ENCODE assay signal across 14 mouse cellular contexts in the genomic region with DNA sequence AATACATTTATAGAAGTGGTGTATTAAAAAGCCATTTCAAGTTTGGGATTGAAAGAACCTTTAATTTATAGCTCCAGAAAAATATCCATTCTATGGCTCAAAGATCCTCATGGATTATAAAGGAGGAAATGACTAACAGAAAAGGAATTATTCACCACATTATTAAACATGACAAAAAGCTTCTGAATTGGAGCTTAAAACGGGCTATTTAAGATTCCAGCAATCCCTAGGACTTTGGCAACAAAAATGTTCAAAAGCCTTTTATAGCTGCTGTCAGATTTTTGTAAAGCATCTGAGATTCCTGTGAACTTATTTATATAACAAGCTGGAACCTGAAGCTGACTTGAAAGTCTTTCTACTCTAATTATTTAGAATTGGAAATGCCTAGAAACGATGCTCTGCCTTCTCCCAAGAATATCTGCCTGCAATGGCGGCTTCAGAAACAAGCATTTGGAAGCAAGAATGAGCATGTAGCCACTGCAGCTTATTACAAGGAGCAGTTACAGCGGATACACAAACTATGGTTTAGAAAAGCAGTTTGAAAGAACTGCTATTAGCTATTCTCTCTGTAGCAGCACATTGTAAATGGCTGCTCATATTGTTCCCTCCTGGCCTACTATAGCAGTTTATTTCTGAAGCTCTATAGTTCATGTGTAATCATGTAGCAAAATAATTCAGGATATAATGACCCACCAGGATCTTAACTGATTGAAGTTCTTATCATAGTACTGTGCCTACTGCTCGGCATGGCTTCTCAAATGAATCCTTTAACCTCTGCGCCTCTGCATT.
DNase-seq lines count a peak whose midpoint lies in the region; ATAC-seq lines count a peak whose summit lies in the region.
"Had no signal": no experiment of that assay in that cellular context is flagged by ENCODE, and none has a peak within 500 bp of the region (broad histone marks: within the 10 kb centered on the region; RNA-seq: fewer than 3 reads in every experiment).

No protein-coding gene starts in this region.

- no peak overlapping the region for H3K4me3 ChIP-seq in hindbrain, embryonic 13.5 days
- H3K4me3 ChIP-seq: erythroblast, embryonic 14.5 days; limb, embryonic 13.5 days; megakaryocyte, embryonic 14.5 days had no signal

- no peak overlapping the region for H3K9ac ChIP-seq in hindbrain, embryonic 13.5 days
- H3K9ac ChIP-seq: limb, embryonic 13.5 days had no signal

- WGBS in hindbrain, embryonic 13.5 days, result 66% methylated on average over 6 of the region's 6 CpGs

- H3K4me2 ChIP-seq in hindbrain, embryonic 13.5 days, result no peak overlapping the region
- H3K4me2 ChIP-seq: limb, embryonic 13.5 days had no signal

- peak; percentile 87 for ATAC-seq in frontal cortex, adult (ENCODE audit: low TSS enrichment)
- ATAC-seq in hindbrain, embryonic 13.5 days (ENCODE audit: low FRiP score), result no peak

- no peak for DNase-seq in frontal cortex, postnatal 25 days (ENCODE audit: low spot score in 2 of 2)
- peak; percentile 10 to 22 for DNase-seq in right cerebral cortex, adult 2 months (ENCODE audit: low spot score in 2 of 2)
- no peak for DNase-seq in right cerebral cortex, postnatal 4 days
- peak; percentile 1 to 2 for DNase-seq in layer of hippocampus, postnatal 36 days
- DNase-seq in adrenal gland, postnatal 25 days, result no peak
- no peak for DNase-seq in spleen, postnatal 36 days (ENCODE audit: low spot score in 2 of 2)
- DNase-seq: kidney, postnatal 10 days; lung, adult 2 months; thymus, adult 18-20 months had no signal

- no peaks in the 10 kb centered on the region for H3K4me1 ChIP-seq in hindbrain, embryonic 13.5 days (replicated peaks)
- H3K4me1 ChIP-seq: limb, embryonic 13.5 days; megakaryocyte, embryonic 14.5 days had no signal

- H3K27me3 ChIP-seq in hindbrain, embryonic 13.5 days, result no peaks in the 10 kb centered on the region
- H3K27me3 ChIP-seq: limb, embryonic 13.5 days; megakaryocyte, embryonic 14.5 days had no signal

- H3K36me3 ChIP-seq in hindbrain, embryonic 13.5 days, result no peaks in the 10 kb centered on the region
- H3K36me3 ChIP-seq: limb, embryonic 13.5 days had no signal

- H3K9me3 ChIP-seq in hindbrain, embryonic 13.5 days, result no peaks in the 10 kb centered on the region
- H3K9me3 ChIP-seq: limb, embryonic 13.5 days had no signal

- H3K27ac ChIP-seq in hindbrain, embryonic 13.5 days, result no peak overlapping the region
- H3K27ac ChIP-seq: limb, embryonic 13.5 days had no signal

Comparison
In these comparisons a context has a peak if more than half of its experiments do, and no peak if none do; other contexts are left out.
1. DNase-seq: peak in right cerebral cortex, adult 2 months (2 of 2) and layer of hippocampus, postnatal 36 days (2 of 2); none in frontal cortex, postnatal 25 days (0 of 2), right cerebral cortex, postnatal 4 days (single experiment), adrenal gland, postnatal 25 days (single experiment) and spleen, postnatal 36 days (0 of 2).